Mouse (Mus musculus): Measurements from ENCODE around the gene Ect2. TPM values are rescaled to one million over a fixed set of nuclear protein-coding genes. Genes with fewer than 3 reads are reported as not detected.

Gene Ect2
- 19.3 and 21.4 TPM in 2 replicates for polyA plus RNA-seq (2012; rRNA removed)
- 33.8 and 40.6 TPM in 2 replicates for polyA plus RNA-seq (2014; fragmentation: Nextera tagmentation; extraction: Ambion mirVana)

DNA sequence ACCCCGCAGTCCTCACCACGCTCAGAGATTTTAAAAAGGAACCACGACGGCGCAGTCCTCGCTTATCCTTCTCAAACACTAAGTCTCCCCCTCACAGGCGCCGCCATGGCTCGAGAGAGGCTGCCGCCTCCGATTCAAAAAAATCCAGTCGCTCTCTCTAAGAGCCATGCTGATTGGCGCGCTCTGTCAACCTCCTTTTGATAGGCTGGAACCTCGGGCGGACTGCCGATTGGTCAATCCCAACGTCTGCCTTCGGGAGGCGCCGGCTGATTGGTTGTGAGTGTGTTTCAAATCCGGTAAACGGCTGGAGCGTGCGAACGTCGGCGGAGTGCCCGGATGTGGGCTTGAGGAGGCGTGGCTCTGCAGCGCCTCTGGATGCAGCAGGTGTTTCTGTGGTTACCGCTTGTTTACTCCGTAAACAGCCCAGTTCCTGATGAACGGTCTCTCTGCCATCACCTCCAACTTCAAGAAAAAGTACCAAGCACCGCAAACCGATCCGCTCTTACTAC is at the start of gene Ect2:
Gene Ect2, minus strand, starts transcription at position 178 of the 509 bp plus-strand sequence.
- peak within 1 kb of the TSS; percentile 61 for H3K4me2 ChIP-seq (replicated peaks; ENCODE audit: low read depth, low read length, severe bottlenecking)
- peak within 1 kb of the TSS; percentile 77 for H3K27ac ChIP-seq (replicated peaks; ENCODE audit: low read depth, low read length)
- WGBS = under 1% methylated on average over 37 of the region's 37 CpGs
- H3K4me3 ChIP-seq (replicated peaks; ENCODE audit: low read length) = peak within 1 kb of the TSS; percentile 60
- DNase-seq (ENCODE audit: low spot score) (peak; percentile 100), ATAC-seq (ENCODE audit: low FRiP score, low read depth) (peak; percentile 99)
- no peaks in the 10 kb centered on the region for H3K27me3 ChIP-seq (ENCODE audit: control insufficient read depth, insufficient read depth, low read length)
- peak within 1 kb of the TSS; percentile 66 for H3K9ac ChIP-seq (ENCODE audit: low read depth, low read length, severe bottlenecking)
- TF ChIP-seq POLR2A (IDR thresholded peaks at IDR 0.05; ENCODE audit: borderline replicate concordance, extremely low read depth, insufficient read depth, insufficient read length) = peak; percentile 17; the same call in 1 of the 2 replicates
- peaks cover 16% of the 10 kb centered on the region for H3K4me1 ChIP-seq (ENCODE audit: control insufficient read depth, insufficient read depth, low read length)
- H3K36me3 ChIP-seq (ENCODE audit: control insufficient read depth, insufficient read depth, low read length) = peaks cover 5% of the 10 kb centered on the region; the same call in 1 of the 2 replicates
- no peaks in the 10 kb centered on the region for H3K9me3 ChIP-seq (ENCODE audit: control insufficient read depth, low read length)

DNA sequence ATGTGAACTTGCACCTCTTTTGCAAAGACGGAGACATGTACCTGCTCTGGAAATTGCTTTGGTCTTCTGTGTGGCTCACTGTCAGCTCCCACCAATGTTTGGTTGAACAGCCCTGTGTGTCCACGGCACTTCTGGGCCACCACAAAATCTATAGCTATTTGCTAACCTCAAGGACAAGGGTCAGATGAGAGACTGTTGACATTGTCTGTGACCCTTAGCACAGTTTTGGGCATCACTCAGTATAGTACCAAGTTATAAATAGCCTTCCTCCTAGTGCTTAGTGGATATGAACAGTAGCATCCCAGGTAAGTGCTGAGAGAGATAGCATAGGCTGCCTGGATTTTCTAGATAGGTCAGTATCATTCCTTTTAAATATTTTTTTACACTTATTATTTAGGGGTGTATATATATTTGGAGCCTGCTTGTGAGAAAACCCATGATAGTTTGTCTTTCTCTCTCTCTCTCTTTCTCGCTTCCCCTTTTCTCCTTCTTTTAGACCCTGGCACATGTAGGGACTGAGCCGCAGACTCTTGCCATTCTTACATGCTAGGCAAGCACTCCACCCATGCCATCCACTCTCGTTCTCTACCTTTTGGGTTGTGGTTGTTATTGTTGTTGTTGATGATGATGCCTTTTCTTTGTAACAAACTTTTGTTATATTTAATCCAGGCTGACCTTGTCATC is 48.2 kb upstream of the Ect2 start:
- no peaks in the 10 kb centered on the region for H3K36me3 ChIP-seq (ENCODE audit: control insufficient read depth, insufficient read depth, low read length)
- no peak overlapping the region for H3K9ac ChIP-seq (ENCODE audit: low read depth, low read length, severe bottlenecking)
- ATAC-seq (ENCODE audit: low FRiP score, low read depth) = no peak
- no peak for DNase-seq (ENCODE audit: low spot score)
- no peaks in the 10 kb centered on the region for H3K27me3 ChIP-seq (ENCODE audit: control insufficient read depth, insufficient read depth, low read length)
- no peaks in the 10 kb centered on the region for H3K9me3 ChIP-seq (ENCODE audit: control insufficient read depth, low read length)
- H3K4me3 ChIP-seq (replicated peaks; ENCODE audit: low read length) = no peak overlapping the region
- H3K4me2 ChIP-seq (replicated peaks; ENCODE audit: low read depth, low read length, severe bottlenecking) = no peak overlapping the region
- 89% methylated on average over 5 of the region's 5 CpGs for WGBS
- no peak for TF ChIP-seq POLR2A (IDR thresholded peaks at IDR 0.05; ENCODE audit: borderline replicate concordance, extremely low read depth, insufficient read depth, insufficient read length)
- H3K4me1 ChIP-seq (ENCODE audit: control insufficient read depth, insufficient read depth, low read length) = peaks cover 9% of the 10 kb centered on the region; the same call in 1 of the 2 replicates
- H3K27ac ChIP-seq (replicated peaks; ENCODE audit: low read depth, low read length) = no peak overlapping the region

DNA sequence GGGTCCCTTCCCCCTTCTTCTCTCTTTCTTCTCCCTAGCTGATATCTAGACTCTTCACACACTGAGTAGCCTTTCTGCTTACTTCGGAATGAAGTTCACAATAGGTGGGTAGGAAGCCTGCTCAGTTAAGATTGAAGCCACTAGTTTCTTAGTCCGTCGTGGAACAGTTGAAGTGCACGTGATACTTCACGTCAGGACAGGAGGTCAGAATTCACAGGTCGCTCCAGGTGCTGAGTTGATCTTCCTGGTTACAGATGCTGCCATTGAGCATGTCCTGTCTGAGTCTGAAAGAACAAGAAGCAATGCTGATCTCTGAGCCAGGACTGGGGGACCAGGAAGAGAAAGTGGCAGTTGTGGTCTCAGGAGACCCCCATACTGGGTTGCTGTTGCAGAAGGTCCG is 45.4 kb upstream of the Ect2 start:
- 81% methylated on average over 7 of the region's 7 CpGs for WGBS
- TF ChIP-seq POLR2A (IDR thresholded peaks at IDR 0.05; ENCODE audit: borderline replicate concordance, extremely low read depth, insufficient read depth, insufficient read length) = no peak
- Histone ChIP-seq H3K4me1 (ENCODE audit: control insufficient read depth, insufficient read depth, low read length) (no peaks in the 10 kb centered on the region), H3K4me2 (replicated peaks; ENCODE audit: low read depth, low read length, severe bottlenecking) (no peak overlapping the region), H3K9ac (ENCODE audit: low read depth, low read length, severe bottlenecking) (no peak overlapping the region), H3K4me3 (replicated peaks; ENCODE audit: low read length) (no peak overlapping the region), H3K9me3 (ENCODE audit: control insufficient read depth, low read length) (no peaks in the 10 kb centered on the region), H3K36me3 (ENCODE audit: control insufficient read depth, insufficient read depth, low read length) (no peaks in the 10 kb centered on the region), H3K27ac (replicated peaks; ENCODE audit: low read depth, low read length) (no peak overlapping the region), H3K27me3 (ENCODE audit: control insufficient read depth, insufficient read depth, low read length) (no peaks in the 10 kb centered on the region)
- DNase-seq (ENCODE audit: low spot score) (no peak), ATAC-seq (ENCODE audit: low FRiP score, low read depth) (no peak)

DNA sequence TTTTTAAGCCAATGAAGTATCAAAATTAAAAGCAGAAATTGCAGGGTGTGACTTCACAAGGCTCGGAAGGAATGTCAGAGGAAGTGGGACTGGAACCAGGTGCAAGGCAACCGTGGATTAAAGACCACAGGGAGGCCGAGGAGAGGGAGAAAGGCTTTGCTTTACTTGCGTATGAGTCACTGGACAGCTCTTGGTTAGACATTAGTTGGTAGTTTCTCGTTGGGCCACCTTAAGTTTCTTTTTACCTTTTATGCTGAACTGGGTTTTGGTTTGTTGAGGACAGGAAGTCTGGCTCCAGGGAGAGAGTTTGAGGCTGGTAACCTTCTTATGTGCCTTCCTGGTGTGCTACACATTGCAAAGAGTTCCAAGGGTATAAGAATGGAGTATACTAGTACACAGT is 44.1 kb upstream of the Ect2 start:
- H3K4me1 ChIP-seq (ENCODE audit: control insufficient read depth, insufficient read depth, low read length) = no peaks in the 10 kb centered on the region
- H3K4me2 ChIP-seq (replicated peaks; ENCODE audit: low read depth, low read length, severe bottlenecking) = no peak overlapping the region
- no peaks in the 10 kb centered on the region for H3K9me3 ChIP-seq (ENCODE audit: control insufficient read depth, low read length)
- no peak overlapping the region for H3K9ac ChIP-seq (ENCODE audit: low read depth, low read length, severe bottlenecking)
- no peak overlapping the region for H3K4me3 ChIP-seq (replicated peaks; ENCODE audit: low read length)
- H3K27me3 ChIP-seq (ENCODE audit: control insufficient read depth, insufficient read depth, low read length) = no peaks in the 10 kb centered on the region
- 46% methylated on average over 5 of the region's 5 CpGs for WGBS
- no peak for ATAC-seq (ENCODE audit: low FRiP score, low read depth)
- DNase-seq (ENCODE audit: low spot score) = no peak
- TF ChIP-seq POLR2A (IDR thresholded peaks at IDR 0.05; ENCODE audit: borderline replicate concordance, extremely low read depth, insufficient read depth, insufficient read length) = no peak
- H3K27ac ChIP-seq (replicated peaks; ENCODE audit: low read depth, low read length) = no peak overlapping the region
- no peaks in the 10 kb centered on the region for H3K36me3 ChIP-seq (ENCODE audit: control insufficient read depth, insufficient read depth, low read length)

DNA sequence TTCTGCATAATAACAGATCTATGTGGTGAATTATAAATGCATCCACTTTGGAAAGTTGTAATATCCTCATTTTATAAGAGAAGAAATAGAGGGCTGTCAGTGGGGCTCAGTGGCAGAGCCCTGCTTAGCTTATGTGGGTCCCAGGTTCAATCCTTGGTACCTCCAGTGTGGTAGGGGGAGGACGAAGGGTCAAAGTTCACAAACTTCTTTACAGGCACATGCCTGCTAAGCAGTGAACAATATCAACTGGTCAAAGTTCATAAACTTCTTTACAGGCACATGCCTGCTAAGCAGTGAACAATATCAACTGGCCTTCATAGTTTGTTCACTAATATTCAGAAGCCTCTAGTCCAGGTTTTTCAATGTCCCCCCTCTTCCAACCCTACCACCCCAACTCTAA is 42.9 kb upstream of the Ect2 start:
- Histone ChIP-seq H3K9ac (ENCODE audit: low read depth, low read length, severe bottlenecking) (no peak overlapping the region), H3K36me3 (ENCODE audit: control insufficient read depth, insufficient read depth, low read length) (no peaks in the 10 kb centered on the region), H3K27ac (replicated peaks; ENCODE audit: low read depth, low read length) (no peak overlapping the region), H3K4me3 (replicated peaks; ENCODE audit: low read length) (no peak overlapping the region), H3K27me3 (ENCODE audit: control insufficient read depth, insufficient read depth, low read length) (no peaks in the 10 kb centered on the region), H3K4me1 (ENCODE audit: control insufficient read depth, insufficient read depth, low read length) (no peaks in the 10 kb centered on the region), H3K4me2 (replicated peaks; ENCODE audit: low read depth, low read length, severe bottlenecking) (no peak overlapping the region), H3K9me3 (ENCODE audit: control insufficient read depth, low read length) (no peaks in the 10 kb centered on the region)
- TF ChIP-seq POLR2A (IDR thresholded peaks at IDR 0.05; ENCODE audit: borderline replicate concordance, extremely low read depth, insufficient read depth, insufficient read length) = no peak
- no peak for ATAC-seq (ENCODE audit: low FRiP score, low read depth)
- 90% methylated on average over 1 of the region's 1 CpGs for WGBS
- DNase-seq (ENCODE audit: low spot score) = no peak

All from limb, embryonic 14.5 days (tissue).